Mouse (Mus musculus): ENCODE results near the gene Baat.
"Not testable (repeated sequence)": the region's sequence is repeated elsewhere in the genome, so short reads cannot be mapped to it uniquely, and the experiment has no call there.

Baat gene

GRCm38 (mm10) chr4:49485442-49485841 lies 20.9 kb downstream of the Baat start:
- DNase-seq (ENCODE audit: low read depth, low spot score): no peak

- no peak for DNase-seq (ENCODE audit: low read depth, low spot score)
Measured at GRCm38 (mm10) chr4:49480896-49481295, 25.5 kb downstream of the Baat start.

DNA sequence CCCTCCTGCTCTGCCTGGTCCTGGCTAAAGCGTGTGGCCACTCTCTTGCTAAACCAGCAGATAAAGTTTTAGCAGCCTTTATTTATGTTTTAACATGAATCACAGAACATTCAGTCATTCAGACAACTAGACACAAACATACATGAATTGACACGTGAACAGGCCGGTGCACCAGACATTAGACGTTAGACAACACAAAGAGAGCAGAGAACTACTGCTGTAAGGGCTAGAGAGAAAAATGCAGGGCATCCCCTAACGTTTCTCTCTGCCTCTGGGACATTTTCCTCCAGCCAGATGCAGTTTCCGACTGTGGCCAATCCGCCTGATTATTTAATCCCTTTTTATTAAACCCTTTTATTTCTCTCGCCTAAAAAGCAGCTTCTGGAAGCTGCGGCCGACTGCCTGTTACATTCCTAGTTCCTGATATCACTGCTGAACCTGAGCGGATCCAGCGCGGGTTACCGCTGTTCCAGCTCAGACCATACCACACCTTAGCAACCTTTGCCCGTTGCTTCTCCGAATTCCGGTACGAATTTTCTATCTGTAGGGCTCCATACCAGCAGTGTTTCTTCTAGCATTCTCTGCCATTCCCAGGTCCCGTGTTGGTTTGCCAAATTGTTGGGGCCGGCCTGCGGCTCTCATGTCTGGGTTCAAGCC lies 26.1 kb downstream of the Baat start:
- no peak for DNase-seq (ENCODE audit: low read depth, low spot score)

- not testable (repeated sequence) for DNase-seq (ENCODE audit: low read depth, low spot score)
Measured at GRCm38 (mm10) chr4:49479035-49479434, 27.3 kb downstream of the Baat start.

DNA sequence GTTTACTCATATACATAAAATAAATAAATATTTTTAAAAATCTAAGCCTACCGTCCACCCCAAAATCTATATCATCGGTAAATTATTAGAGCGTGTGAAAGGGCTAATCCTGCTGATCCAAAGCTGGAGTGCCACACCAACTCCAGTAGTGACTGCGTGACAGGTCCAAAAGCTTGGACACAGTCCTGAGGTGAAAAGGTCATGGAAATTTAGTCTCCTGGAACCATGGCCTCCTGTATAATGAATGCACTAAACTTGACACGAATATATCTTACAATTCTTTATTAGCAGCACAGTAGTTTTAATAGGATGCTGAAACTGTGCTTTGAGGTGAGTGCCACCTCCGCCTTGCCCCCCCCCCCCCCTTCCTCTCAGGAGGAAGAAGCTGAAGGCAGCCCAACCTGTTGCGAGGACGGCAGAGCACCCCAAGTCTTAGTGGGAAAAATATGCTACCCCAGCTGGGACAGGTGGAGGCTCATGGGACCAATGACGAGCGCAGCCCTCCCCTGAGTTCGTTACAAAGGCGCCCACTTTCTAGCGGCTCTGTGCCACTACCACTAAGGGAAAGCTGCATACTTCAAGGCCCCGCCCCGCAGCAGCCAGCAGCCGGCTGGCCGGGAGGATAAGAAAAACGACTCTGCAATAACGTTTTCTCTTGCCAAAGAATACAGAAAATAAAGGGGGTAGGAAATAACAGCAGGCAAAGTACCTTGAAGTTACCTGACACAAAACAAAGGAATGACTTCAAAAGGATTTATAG lies 28.1 kb downstream of the Baat start:
- no peak for DNase-seq (ENCODE audit: low read depth, low spot score)

GRCm38 (mm10) chr4:49474583-49474982 lies 31.8 kb downstream of the Baat start:
- no peak for DNase-seq (ENCODE audit: low read depth, low spot score)

DNA sequence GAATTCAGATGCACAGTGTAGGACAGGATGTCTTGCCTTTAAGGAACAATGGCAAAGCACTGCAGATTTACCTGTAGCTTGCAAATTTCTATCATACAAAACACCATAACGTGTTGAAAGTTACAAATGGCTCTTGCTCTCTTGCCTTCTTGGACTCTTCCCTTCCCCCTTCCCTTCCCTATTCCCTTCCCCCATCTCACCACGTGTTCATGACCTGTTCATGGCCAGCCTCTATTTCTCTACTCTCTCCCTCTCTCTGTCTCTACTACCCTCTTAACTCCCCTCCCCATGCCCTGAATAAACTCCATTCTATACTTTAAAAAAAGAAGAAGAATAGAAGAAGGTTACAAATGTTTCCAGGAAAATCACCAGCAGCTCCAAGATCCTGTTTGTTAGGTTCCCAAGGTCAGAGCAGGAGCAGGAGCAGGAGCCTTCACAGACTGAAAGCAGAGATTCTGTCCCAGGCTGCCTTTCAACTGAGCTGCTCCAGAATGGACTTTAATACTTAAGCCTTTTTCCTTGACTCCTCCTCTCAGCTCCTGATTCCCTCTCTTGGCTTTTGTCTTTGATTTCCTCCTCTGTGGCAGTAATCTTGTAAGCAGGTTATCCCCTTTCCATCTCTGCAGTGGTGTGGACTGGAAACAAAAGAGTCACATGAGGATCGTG lies 32.8 kb downstream of the Baat start, which contains the start of gene Acnat1:
Acnat1 (minus strand) TSS at position 478 of the 666 bp plus-strand sequence.
- DNase-seq (ENCODE audit: low read depth, low spot score): no peak

- DNase-seq (ENCODE audit: low read depth, low spot score): no peak
Measured at GRCm38 (mm10) chr4:49469435-49470151, 36.8 kb downstream of the Baat start.

DNA sequence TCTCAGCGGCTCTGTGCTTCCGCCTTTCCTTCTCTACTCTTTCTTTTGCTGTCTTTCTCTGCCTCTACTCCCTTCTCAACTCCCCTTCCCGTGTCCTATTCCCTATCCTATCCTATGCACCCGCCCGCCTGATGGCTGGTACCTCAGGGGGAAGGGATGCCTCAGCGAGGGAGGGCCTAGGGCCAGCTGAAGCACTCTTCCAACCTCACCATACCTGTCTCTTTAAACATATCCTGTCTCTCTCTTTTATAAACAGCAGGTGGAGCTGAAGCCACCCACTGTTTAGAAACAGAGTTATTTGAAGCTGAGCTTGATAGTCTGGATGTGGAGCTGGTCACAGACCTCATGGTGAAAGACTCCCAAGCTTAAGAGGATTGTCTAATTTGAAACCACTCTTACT lies 39.0 kb downstream of the Baat start:
- DNase-seq (ENCODE audit: low read depth, low spot score): no peak

DNA sequence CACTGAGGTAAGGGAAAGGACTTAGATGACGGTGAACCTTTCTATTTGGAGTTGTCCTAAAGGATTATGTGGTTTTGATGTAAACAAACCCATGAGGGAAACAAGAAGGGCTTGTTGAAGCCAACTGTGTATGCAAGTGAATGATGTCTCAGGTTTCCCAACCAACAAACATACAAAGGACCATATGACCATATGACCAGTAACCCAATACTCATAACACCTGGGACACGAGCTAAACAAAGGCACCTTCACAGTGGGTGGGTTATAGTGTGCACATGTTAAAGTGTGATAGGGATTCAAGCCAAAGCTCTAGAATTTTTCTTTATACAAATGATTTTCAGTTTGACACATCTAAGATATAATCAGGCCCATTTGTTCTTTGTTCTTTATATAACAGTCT lies 50.2 kb downstream of the Baat start:
- DNase-seq (ENCODE audit: low read depth, low spot score): no peak

- no peak for DNase-seq (ENCODE audit: low read depth, low spot score)
Measured at GRCm38 (mm10) chr4:49451848-49452551, 54.4 kb downstream of the Baat start.

DNA sequence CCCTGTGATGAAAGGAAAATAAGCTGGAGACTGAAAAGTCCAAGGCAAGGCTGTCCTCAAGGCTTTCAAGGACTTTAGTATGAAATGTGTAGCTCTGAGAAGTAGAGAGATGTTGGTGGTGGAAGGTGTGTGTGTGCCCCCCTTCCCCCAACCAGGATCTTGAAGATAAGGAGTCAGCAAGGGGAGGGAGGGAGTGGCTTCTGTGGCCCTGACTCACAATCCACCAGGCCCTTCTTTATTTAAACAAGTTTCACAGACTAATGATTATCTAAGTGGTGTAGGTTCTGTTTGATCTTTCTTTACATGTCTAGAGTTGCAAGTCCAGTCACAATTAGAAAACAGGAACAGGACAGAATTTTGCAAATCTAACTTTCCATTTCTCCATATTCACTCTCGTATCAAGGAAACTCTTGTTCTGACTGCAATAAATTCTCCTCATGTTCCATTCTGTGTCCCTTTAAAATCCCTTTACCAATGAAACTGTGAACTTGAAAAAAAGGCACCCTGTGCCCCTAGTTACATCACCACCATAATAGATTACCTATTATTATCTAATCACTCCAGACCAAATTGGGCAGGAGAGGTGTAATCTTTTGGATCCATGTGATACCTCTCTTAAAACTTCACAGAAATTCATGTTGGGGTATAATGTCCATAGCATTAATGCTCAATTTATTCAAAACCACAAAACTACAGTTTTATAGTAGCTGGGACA lies 55.1 kb downstream of the Baat start:
- not testable (repeated sequence) for DNase-seq (ENCODE audit: low read depth, low spot score)
